Mouse (Mus musculus) megakaryocyte progenitor cell, adult 5-6 weeks (primary cell): ENCODE results near the gene Ell. TPM values are rescaled to one million over a fixed set of nuclear protein-coding genes. Genes with fewer than 3 reads are reported as not detected.

Experiments used
- ATAC-seq: replicated peaks from 2 replicates; pipeline ENCODE4 v1.8.0; 2016; ENCODE audit warnings: mild to moderate bottlenecking, moderate TSS enrichment, inconsistent platforms; ENCODE audit not compliant: poor library complexity
- total RNA-seq, 2 experiments: library from RNA; stranded (forward) in 1 of 2; stranded (reverse) in 1 of 2; fragments of 157-497, 149-512 nt in 1 of 2; fragments of 200-1000 nt in 1 of 2; gene quantifications; 2 replicates each; pipeline versions ENCODE4 v1.2.3 to v1.2.4; 2015 to 2017

Ell gene
- total RNA-seq, 2 experiments from 2014 or later, result 8.5 to 9.5 TPM

GRCm38 (mm10) chr8:70609849-70610795 is 70.9 kb downstream of the Ell start:
- peak; percentile 47 for ATAC-seq

- ATAC-seq, result 0 out of 2 replicates have a peak, but pooled peaks have one; percentile 14
Observed at GRCm38 (mm10) chr8:70610796-70611771, 71.8 kb downstream of the Ell start.

DNA sequence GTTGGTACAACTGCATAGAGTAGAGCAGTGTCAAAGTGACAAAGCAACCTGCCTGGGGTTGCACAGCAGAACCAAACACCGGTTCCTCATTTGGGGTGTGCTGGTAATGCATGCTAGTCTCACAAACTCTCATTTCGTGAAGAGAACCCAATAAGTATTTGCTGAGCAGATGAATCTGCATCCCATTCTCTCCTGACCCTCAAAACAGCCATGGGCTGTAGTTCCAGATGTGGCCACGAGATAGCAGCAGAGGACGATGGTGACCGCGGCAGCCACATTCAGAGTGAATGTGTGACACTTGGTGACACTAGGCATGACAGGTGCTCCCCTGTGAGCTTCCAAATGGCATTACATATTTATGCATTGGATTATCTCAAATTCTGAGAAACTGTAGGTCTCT is 72.6 kb downstream of the Ell start:
- ATAC-seq, result peak; percentile 43

DNA sequence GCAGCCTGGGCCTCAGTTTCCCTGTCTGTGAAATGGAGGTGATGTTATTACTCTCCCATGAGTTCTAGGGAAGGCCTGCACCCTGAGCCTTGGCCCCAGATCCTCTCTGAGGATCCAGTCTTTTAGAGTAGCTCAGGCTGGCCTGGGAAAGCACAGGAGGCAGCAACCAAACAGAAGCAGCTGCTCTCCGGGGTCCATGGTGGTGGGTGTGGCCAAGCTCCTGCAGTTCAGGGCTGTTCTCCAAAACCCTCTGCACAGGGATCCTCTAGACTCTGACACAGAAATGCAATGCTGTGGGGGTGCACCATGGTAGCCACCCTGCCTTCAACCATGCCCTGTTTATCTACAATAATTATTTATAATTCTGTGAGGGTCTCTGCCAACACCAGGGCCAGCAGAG is 74.5 kb downstream of the Ell start:
- ATAC-seq, result no peak

DNA sequence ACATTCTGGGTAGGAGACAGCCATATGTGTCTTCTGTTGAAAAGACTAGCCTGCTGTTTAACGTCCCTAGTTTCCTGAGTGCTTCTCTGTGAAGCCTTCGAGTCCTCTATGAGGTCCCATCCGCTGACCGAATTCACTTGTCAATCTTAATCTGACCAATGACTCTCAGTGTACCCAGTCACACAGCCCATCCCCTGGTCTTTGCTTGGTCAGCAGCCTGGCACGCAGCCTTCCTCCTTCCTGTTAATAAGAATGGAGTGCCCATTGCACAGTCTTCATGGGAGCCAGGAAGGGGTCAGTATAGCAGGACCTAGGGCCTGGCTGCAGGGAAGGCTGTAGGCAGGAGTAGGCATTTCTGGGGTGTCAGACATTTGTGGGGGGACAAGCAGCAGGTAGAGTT is 75.2 kb downstream of the Ell start:
- no peak for ATAC-seq

GRCm38 (mm10) chr8:70615281-70615680 is 76.0 kb downstream of the Ell start:
- no peak for ATAC-seq

GRCm38 (mm10) chr8:70615894-70616293 is 76.6 kb downstream of the Ell start, which contains the start of gene Lrrc25:
Gene Lrrc25 (plus strand): TSS chr8:70616155.
- peak; percentile 5; the same call in 1 of the 2 replicates for ATAC-seq

GRCm38 (mm10) chr8:70616645-70617044 is 77.4 kb downstream of the Ell start:
- peak; percentile 24 for ATAC-seq

DNA sequence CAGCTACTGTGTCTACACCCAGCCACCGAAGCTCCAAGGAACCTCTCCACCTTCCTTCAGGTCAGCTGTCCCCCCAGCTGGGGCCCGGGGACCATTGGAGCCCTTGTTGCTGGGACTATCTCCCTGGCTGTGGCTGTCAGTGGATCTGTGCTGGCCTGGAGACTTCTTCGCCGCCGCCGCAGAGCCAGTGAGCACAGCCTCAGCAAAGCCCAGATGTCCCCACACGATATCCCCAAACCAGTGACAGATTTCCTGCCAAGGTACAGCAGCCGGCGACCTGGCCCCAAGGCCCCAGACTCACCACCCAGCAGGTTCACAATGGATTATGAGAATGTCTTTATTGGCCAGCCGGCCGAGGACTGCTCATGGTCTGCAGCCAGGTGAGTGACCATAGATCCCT is 78.7 kb downstream of the Ell start:
- peak; percentile 29 for ATAC-seq

GRCm38 (mm10) chr8:70618888-70619334 is 79.7 kb downstream of the Ell start:
- peak; percentile 80 for ATAC-seq

GRCm38 (mm10) chr8:70622220-70622619 is 83.0 kb downstream of the Ell start:
- ATAC-seq, result peak; percentile 23

DNA sequence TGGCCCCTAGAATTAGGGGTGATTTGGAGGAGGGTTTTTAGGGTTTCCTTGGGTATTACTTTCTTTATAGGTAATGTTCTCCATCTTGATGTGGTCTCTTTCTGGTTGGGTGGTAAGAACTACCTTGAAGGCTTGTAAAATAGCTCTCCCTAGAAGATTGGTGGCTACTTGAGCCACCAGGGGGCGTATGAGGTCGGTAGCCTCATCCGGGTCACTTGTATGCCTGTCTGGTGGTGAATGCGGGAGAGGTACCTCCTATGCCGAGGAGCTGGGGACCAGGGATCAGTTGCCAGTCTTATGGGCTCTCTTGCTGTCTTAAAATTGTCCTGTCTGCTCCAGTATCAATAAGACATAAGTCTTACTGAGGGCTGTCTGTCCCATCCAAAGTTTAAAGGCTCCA is 85.8 kb downstream of the Ell start:
- peak; percentile 22; the same call in 1 of the 2 replicates for ATAC-seq

DNA sequence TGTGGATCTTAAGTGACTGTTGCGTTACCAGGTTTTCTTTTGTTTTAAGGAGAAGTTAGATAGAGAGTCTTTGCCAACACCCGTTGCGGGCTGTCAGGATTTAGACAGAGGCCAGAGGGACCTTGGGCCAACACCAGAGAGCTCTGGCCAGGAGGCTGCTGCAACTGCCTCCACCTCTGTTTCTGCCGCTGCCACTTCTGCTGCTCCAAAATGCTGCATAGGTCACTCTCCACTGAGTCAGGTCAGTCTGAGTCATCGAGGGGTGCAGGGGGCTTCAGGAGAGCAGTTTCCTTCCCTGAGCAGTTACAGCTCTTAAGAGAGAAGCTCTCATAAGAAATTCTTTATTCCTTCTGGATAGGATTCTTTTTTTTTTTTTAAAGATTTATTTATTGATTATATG is 87.8 kb downstream of the Ell start:
- no peak for ATAC-seq

DNA sequence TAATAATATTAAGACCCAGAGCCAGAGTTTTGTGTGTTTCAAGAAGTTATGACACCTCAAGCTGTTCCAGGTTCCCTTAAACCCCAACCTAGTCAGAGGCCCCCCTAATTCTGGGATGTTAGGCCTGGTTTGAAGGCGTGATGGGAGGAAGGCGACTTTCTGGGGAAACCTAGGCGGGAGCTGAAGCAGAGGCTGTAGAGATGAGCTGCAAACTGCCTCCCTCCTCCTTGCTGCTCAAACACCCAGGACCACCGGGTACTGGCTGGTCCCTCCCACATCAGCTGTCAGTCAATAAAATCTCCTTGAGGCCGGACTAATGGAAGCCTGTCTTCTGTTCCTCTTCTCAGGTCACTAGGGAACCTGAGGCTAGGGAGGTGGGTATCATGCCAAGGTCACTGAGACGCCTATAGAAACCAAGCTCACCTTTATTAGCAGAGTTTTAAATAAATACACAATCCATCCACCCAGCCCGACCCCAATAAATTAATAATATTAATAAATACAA is 89.8 kb downstream of the Ell start:
- no peak for ATAC-seq

GRCm38 (mm10) chr8:70629574-70630531 is 90.6 kb downstream of the Ell start:
- peak; percentile 82 for ATAC-seq

GRCm38 (mm10) chr8:70630532-70631381 is 91.5 kb downstream of the Ell start:
- ATAC-seq, result peak; percentile 54

GRCm38 (mm10) chr8:70631436-70631835 is 92.2 kb downstream of the Ell start:
- no peak for ATAC-seq

- ATAC-seq, result no peak
Observed at GRCm38 (mm10) chr8:70632346-70632892, 93.2 kb downstream of the Ell start, which contains the start of gene Gdf15. Gene Gdf15 (minus strand): TSS chr8:70632456.
